Mouse (Mus musculus) lung, postnatal 0 days (tissue): ENCODE results near the gene Wdr83os.
A peak's percentile ranks its signal among the peaks of the same experiment; 100 is the strongest.

ENCODE experiments used
- CTCF ChIP-seq: IDR thresholded peaks from 2 replicates; pipeline ENCODE4 v1.5.1; 2016; ENCODE audit warnings: antibody characterized with exemption, mild to moderate bottlenecking
- EP300 ChIP-seq: IDR thresholded peaks from 2 replicates; pipeline ENCODE4 v1.6.1; 2016; ENCODE audit warnings: antibody characterized with exemption, mild to moderate bottlenecking, control low read depth

DNA sequence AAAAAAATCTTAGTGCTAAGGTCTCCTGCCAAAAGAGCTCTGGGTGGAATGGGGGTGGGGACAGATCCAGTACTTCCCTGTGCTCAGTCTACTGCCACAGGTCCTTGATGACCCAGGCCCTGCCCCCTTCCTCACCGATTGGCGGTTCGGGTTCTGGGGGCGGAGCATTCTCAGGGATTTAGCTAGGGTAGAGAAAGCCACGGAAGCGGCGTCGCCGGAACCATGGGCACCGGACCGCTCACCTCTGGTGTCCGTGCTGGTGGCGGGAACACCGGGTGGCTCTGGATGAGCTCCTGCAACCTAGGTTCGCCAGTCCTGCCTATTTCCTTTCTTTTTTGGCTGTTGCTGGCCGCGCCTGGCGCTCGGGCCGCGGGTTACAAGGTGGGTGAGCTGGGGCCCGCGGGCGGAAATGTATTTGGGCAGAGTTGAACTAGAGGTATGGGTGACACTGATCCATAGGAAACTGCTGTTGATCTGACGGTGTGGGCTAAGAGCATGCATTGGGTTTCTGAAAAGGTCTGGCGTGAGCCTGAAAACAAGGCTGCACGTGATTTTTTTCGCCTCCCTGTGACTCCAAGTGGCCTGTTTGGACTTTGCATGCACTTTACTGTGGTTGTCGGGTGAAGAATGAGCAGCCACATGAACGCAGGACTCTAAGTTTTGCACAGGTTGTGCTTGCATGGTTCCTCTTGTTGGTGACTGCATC lies 2.7 kb downstream of the Wdr83os start, which contains the start of gene Man2b1:
- TF ChIP-seq CTCF: peak; percentile 60
- no peak for TF ChIP-seq EP300
